Mouse (Mus musculus) MEL (cell line): ENCODE data around the gene Klf13. TPM values are rescaled to one million over a fixed set of nuclear protein-coding genes. Genes with fewer than 3 reads are reported as not detected.

Source experiments
- DNase-seq: peaks from one replicate; pipeline ENCODE4 v3.0.0; 2011; ENCODE audit warnings: low read depth, low spot score
- H3K27ac ChIP-seq: 2 replicates; pipeline ENCODE4 v1.5.1; 2012; ENCODE audit warnings: low read depth, mild to moderate bottlenecking, control low read depth, low read length, moderate library complexity; ENCODE audit not compliant: control insufficient read depth
- H3K27me3 ChIP-seq, 2 experiments: fragments of 150-350 bp in 1 of 2; sonication (generic) in 1 of 2; 2 replicates each; pipeline ENCODE4 v1.6.1; 2012; ENCODE audit warnings: low read length in 2 of 2, mild to moderate bottlenecking in 2 of 2, improper control_type of control experiment in 1 of 2, moderate library complexity in 1 of 2; ENCODE audit not compliant: insufficient read depth in 2 of 2, control insufficient read depth in 1 of 2
- H3K36me3 ChIP-seq, 2 experiments: 2 replicates each; pipeline ENCODE4 v1.6.1; 2012 to 2014; ENCODE audit warnings: low read length in 2 of 2, improper control_type of control experiment in 1 of 2, inconsistent platforms in 1 of 2, mild to moderate bottlenecking in 1 of 2; ENCODE audit not compliant: insufficient read depth in 2 of 2, control insufficient read depth in 1 of 2
- H3K4me1 ChIP-seq, 2 experiments: fragments of 150-350 bp in 1 of 2; sonication (generic) in 1 of 2; 2 replicates each; pipeline ENCODE4 v1.6.1; 2012; ENCODE audit warnings: low read length in 2 of 2, improper control_type of control experiment in 1 of 2, mild to moderate bottlenecking in 1 of 2; ENCODE audit not compliant: insufficient read depth in 2 of 2, control insufficient read depth in 1 of 2
- H3K4me3 ChIP-seq, 2 experiments: fragments of 150-350 bp in 1 of 2; sonication (generic) in 1 of 2; 2 replicates each; pipeline ENCODE4 v1.5.1; 2012; ENCODE audit warnings: low read depth in 2 of 2, low read length in 2 of 2, mild to moderate bottlenecking in 2 of 2, moderate library complexity in 2 of 2, control low read depth in 1 of 2, improper control_type of control experiment in 1 of 2; ENCODE audit not compliant: control insufficient read depth in 1 of 2, insufficient read depth in 1 of 2
- H3K79me2 ChIP-seq: 2 replicates; pipeline ENCODE4 v1.6.1; 2012; ENCODE audit warnings: mild to moderate bottlenecking, low read length, moderate library complexity; ENCODE audit not compliant: control insufficient read depth, poor library complexity, insufficient read depth
- H3K9ac ChIP-seq: 2 replicates; pipeline ENCODE4 v1.6.1; 2012; ENCODE audit warnings: low read depth, mild to moderate bottlenecking, control low read depth, low read length, moderate library complexity; ENCODE audit not compliant: control insufficient read depth, poor library complexity, severe bottlenecking
- H3K9me3 ChIP-seq: fragments of 150-350 bp; sonication (generic); replicated peaks from 2 replicates; pipeline ENCODE4 v1.6.1; 2012; ENCODE audit warnings: mild to moderate bottlenecking, low read length, improper control_type of control experiment, moderate library complexity; ENCODE audit not compliant: insufficient read depth
- BHLHE40 ChIP-seq: IDR thresholded peaks from 2 replicates; pipeline ENCODE4 v1.6.1; 2012; ENCODE audit warnings: low read depth, mild to moderate bottlenecking, inconsistent platforms, low read length, improper control_type of control experiment, borderline replicate concordance
- CHD1 ChIP-seq: IDR thresholded peaks from 2 replicates; pipeline ENCODE4 v1.6.1; 2012; ENCODE audit warnings: low read depth, mild to moderate bottlenecking, inconsistent platforms, low read length, improper control_type of control experiment
- E2F4 ChIP-seq: IDR thresholded peaks from 2 replicates; pipeline ENCODE4 v1.6.1; 2011; ENCODE audit warnings: low read depth, low read length, improper control_type of control experiment, borderline replicate concordance
- EP300 ChIP-seq, 2 experiments: IDR thresholded peaks; 2 replicates each; pipeline ENCODE4 v1.6.1; 2011; ENCODE audit warnings: improper control_type of control experiment in 2 of 2, low read length in 2 of 2, low read depth in 1 of 2, mild to moderate bottlenecking in 1 of 2
- ETS1 ChIP-seq: IDR thresholded peaks from 2 replicates; pipeline ENCODE4 v1.6.1; 2012; ENCODE audit warnings: low read depth, mild to moderate bottlenecking, inconsistent platforms, low read length, improper control_type of control experiment, moderate library complexity
- GATA1 ChIP-seq: IDR thresholded peaks from 2 replicates; pipeline ENCODE4 v1.6.1; 2011; ENCODE audit warnings: low read depth, low read length, improper control_type of control experiment
- HCFC1 ChIP-seq: IDR thresholded peaks from 2 replicates; pipeline ENCODE4 v1.6.1; 2012; ENCODE audit warnings: low read depth, mild to moderate bottlenecking, inconsistent platforms, low read length, improper control_type of control experiment, moderate library complexity
- MAFK ChIP-seq: IDR thresholded peaks from 2 replicates; pipeline ENCODE4 v1.6.1; 2011; ENCODE audit warnings: low read depth, mild to moderate bottlenecking, low read length, improper control_type of control experiment, borderline replicate concordance
- MAX ChIP-seq: IDR thresholded peaks from 2 replicates; pipeline ENCODE4 v1.6.1; 2011; ENCODE audit warnings: low read length, improper control_type of control experiment
- MAZ ChIP-seq: IDR thresholded peaks from 2 replicates; pipeline ENCODE4 v1.6.1; 2012; ENCODE audit warnings: low read depth, mild to moderate bottlenecking, inconsistent platforms, low read length, improper control_type of control experiment
- MEF2A ChIP-seq: IDR thresholded peaks from 2 replicates; pipeline ENCODE4 v1.6.1; 2014; ENCODE audit warnings: low read depth, mild to moderate bottlenecking, inconsistent platforms, low read length, improper control_type of control experiment; ENCODE audit not compliant: poor library complexity, insufficient replicate concordance, severe bottlenecking; ENCODE audit errors: extremely low read depth
- MXI1 ChIP-seq: IDR thresholded peaks from 2 replicates; pipeline ENCODE4 v1.6.1; 2011; ENCODE audit warnings: mild to moderate bottlenecking, low read depth, low read length, improper control_type of control experiment
- MYC ChIP-seq: IDR thresholded peaks from 2 replicates; pipeline ENCODE4 v1.6.1; 2011; ENCODE audit warnings: low read depth, mild to moderate bottlenecking, low read length, improper control_type of control experiment, moderate library complexity
- NELFE ChIP-seq: IDR thresholded peaks from 2 replicates; pipeline ENCODE4 v1.6.1; 2011; ENCODE audit warnings: low read depth, low read length, improper control_type of control experiment
- NRF1 ChIP-seq: IDR thresholded peaks from 2 replicates; pipeline ENCODE4 v1.6.1; 2014; ENCODE audit warnings: low read depth, mild to moderate bottlenecking, inconsistent platforms, low read length, improper control_type of control experiment, moderate library complexity; ENCODE audit not compliant: poor library complexity, insufficient read depth, severe bottlenecking
- POLR2A ChIP-seq, 2 experiments: IDR thresholded peaks; 2 replicates each; pipeline ENCODE4 v1.6.1; 2011 to 2012; ENCODE audit warnings: low read length in 2 of 2, mild to moderate bottlenecking in 2 of 2, control low read depth in 1 of 2, improper control_type of control experiment in 1 of 2, low read depth in 1 of 2, moderate library complexity in 1 of 2; ENCODE audit not compliant: control insufficient read depth in 1 of 2, insufficient read depth in 1 of 2, poor library complexity in 1 of 2
- POLR2AphosphoS2 ChIP-seq: IDR thresholded peaks from 2 replicates; pipeline ENCODE4 v1.6.1; 2011; ENCODE audit warnings: low read length, improper control_type of control experiment
- POLR2AphosphoS5 ChIP-seq: IDR thresholded peaks from 2 replicates; pipeline ENCODE4 v1.6.1; 2012; ENCODE audit warnings: low read depth, borderline replicate concordance, mild to moderate bottlenecking, inconsistent platforms, low read length, moderate library complexity, mixed read lengths
- SMC3 ChIP-seq: IDR thresholded peaks from 2 replicates; pipeline ENCODE4 v1.6.1; 2011; ENCODE audit warnings: low read depth, low read length, improper control_type of control experiment
- TCF12 ChIP-seq: IDR thresholded peaks from 2 replicates; pipeline ENCODE4 v1.6.1; 2014; ENCODE audit warnings: low read depth, mild to moderate bottlenecking, inconsistent platforms, low read length, improper control_type of control experiment, moderate library complexity
- ZKSCAN1 ChIP-seq: IDR thresholded peaks from 2 replicates; pipeline ENCODE4 v1.6.1; 2012; ENCODE audit warnings: low read depth, mild to moderate bottlenecking, inconsistent platforms, low read length, improper control_type of control experiment, moderate library complexity
- ZMIZ1 ChIP-seq: IDR thresholded peaks from 2 replicates; pipeline ENCODE4 v1.6.1; 2012; ENCODE audit warnings: low read depth, mild to moderate bottlenecking, inconsistent platforms, low read length, improper control_type of control experiment, moderate library complexity
- ZNF384 ChIP-seq: IDR thresholded peaks from 2 replicates; pipeline ENCODE4 v1.6.1; 2012; ENCODE audit warnings: low read depth, mild to moderate bottlenecking, inconsistent platforms, low read length, improper control_type of control experiment
- polyA plus RNA-seq, 2 experiments: library from polyadenylated mRNA; stranded (reverse) in 1 of 2; unstranded in 1 of 2; fragments of >175 nt in 1 of 2; fragments of >200 nt in 1 of 2; gene quantifications; 2 replicates each; pipeline versions ENCODE4 v1.2.1 to v1.2.4; 2012; ENCODE audit warnings: low replicate concordance in 2 of 2, low read depth in 1 of 2; ENCODE audit not compliant: insufficient read length in 2 of 2, insufficient read depth in 1 of 2, missing spikeins in 1 of 2
- total RNA-seq: library from RNA; depleted of rRNA; stranded (reverse); fragments of 300-350 nt; gene quantifications from 2 replicates; pipeline ENCODE4 v1.2.3, GENCODE M21; 2012; rRNA removed

Gene Klf13
- total RNA-seq: 20.5 and 21.6 TPM in 2 replicates
- polyA plus RNA-seq: 100 to 1,000 TPM in 1 of 2 experiments, 10 to 100 TPM in 1; 26.9 to 118 TPM

GRCm38 (mm10) chr7:63938914-63939396 is at the start of gene Klf13:
Klf13 (minus strand) TSS chr7:63938915.
- peak within 1 kb of the TSS; percentile 93 for H3K27ac ChIP-seq
- TF ChIP-seq POLR2AphosphoS5 (no peak), MAFK (no peak), ZMIZ1 (peak; percentile 56; the same call in 1 of the 2 replicates), ZNF384 (no peak), POLR2A (IDR thresholded peaks at IDR 0.05; ENCODE audit: control insufficient read depth in 1 of 2, insufficient read depth in 1 of 2, low read depth in 1 of 2, low read length in 2 of 2, poor library complexity in 1 of 2) (peak; percentile 43 to 87; a peak in 3 of 4 replicates), CHD1 (no peak), NRF1 (peak; percentile 81), MAX (peak; percentile 75; the same call in 1 of the 2 replicates), ETS1 (peak; percentile 13; the same call in 1 of the 2 replicates), MEF2A (no peak), E2F4 (0 out of 2 replicates have a peak, but pooled peaks have one; percentile 39), HCFC1 (peak; percentile 59; the same call in 1 of the 2 replicates), MXI1 (peak; percentile 57), ZKSCAN1 (no peak), NELFE (peak; percentile 73), TCF12 (peak; percentile 49), SMC3 (peak; percentile 12; the same call in 1 of the 2 replicates), GATA1 (no peak), POLR2AphosphoS2 (peak; percentile 81), BHLHE40 (no peak), MYC (no peak), MAZ (0 out of 2 replicates have a peak, but pooled peaks have one; percentile 29), EP300 (IDR thresholded peaks at IDR 0.05; ENCODE audit: low read depth in 1 of 2, low read length in 2 of 2) (peak in 1 of 2 experiments; percentile 3; a peak in 2 of 4 replicates)
- H3K9me3 ChIP-seq: no peaks in the 10 kb centered on the region
- DNase-seq: peak; percentile 99
- peaks cover 47% of the 10 kb centered on the region for H3K79me2 ChIP-seq
- H3K4me1 ChIP-seq: peaks cover 28 to 30% of the 10 kb centered on the region in 2 experiments
- peaks cover 0 to 29% of the 10 kb centered on the region in 2 experiments; a peak in 2 of 4 replicates for H3K36me3 ChIP-seq
- H3K4me3 ChIP-seq: peak within 1 kb of the TSS; percentile 86 to 96
- no peaks in the 10 kb centered on the region for H3K27me3 ChIP-seq
- peak within 1 kb of the TSS; percentile 93 for H3K9ac ChIP-seq
